Comparison of ENCODE assay signal across 31 mouse cellular contexts in genomic region chr10:27390753-27391152, GRCm38 (mm10).
"Had no signal": no experiment of that assay in that cellular context is flagged by ENCODE, and none has a peak within 500 bp of the region (broad histone marks: within the 10 kb centered on the region; RNA-seq: fewer than 3 reads in every experiment).

No protein-coding gene starts in this region.

- H3K27ac ChIP-seq: left cerebral cortex, adult 2 months; limb, embryonic 10.5 days; limb, embryonic 12.5 days; limb, embryonic 13.5 days; limb, embryonic 15.5 days; liver, embryonic 12.5 days; liver, embryonic 13.5 days; liver, embryonic 14.5 days; liver, embryonic 15.5 days; macrophage; midbrain, embryonic 10.5 days; midbrain, embryonic 12.5 days; midbrain, embryonic 13.5 days; midbrain, embryonic 15.5 days; neural tube, embryonic 12.5 days; neural tube, embryonic 13.5 days had no signal

- H3K4me2 ChIP-seq: limb, embryonic 12.5 days; limb, embryonic 13.5 days; limb, embryonic 15.5 days; liver, embryonic 11.5 days; liver, embryonic 12.5 days; liver, embryonic 13.5 days; liver, embryonic 15.5 days; midbrain, embryonic 11.5 days; midbrain, embryonic 12.5 days; midbrain, embryonic 13.5 days; midbrain, embryonic 15.5 days; neural tube, embryonic 12.5 days; neural tube, embryonic 13.5 days had no signal

- H3K36me3 ChIP-seq: limb, embryonic 10.5 days; limb, embryonic 12.5 days; limb, embryonic 13.5 days; limb, embryonic 15.5 days; liver, embryonic 12.5 days; liver, embryonic 13.5 days; liver, embryonic 15.5 days; midbrain, embryonic 10.5 days; midbrain, embryonic 12.5 days; midbrain, embryonic 13.5 days; midbrain, embryonic 15.5 days; neural tube, embryonic 12.5 days; neural tube, embryonic 13.5 days had no signal

- ATAC-seq: liver, embryonic 12.5 days; liver, postnatal 0 days; lung, postnatal 0 days; midbrain, embryonic 13.5 days; midbrain, embryonic 15.5 days; midbrain, embryonic 16.5 days had no signal

- H3K9ac ChIP-seq: limb, embryonic 12.5 days; limb, embryonic 13.5 days; limb, embryonic 15.5 days; liver, embryonic 12.5 days; liver, embryonic 13.5 days; liver, embryonic 14.5 days; liver, embryonic 15.5 days; liver, postnatal 0 days; midbrain, embryonic 12.5 days; midbrain, embryonic 13.5 days; midbrain, embryonic 15.5 days; neural tube, embryonic 12.5 days; neural tube, embryonic 13.5 days had no signal

- H3K27me3 ChIP-seq: limb, embryonic 12.5 days; limb, embryonic 13.5 days; limb, embryonic 15.5 days; liver, embryonic 12.5 days; liver, embryonic 13.5 days; liver, embryonic 15.5 days; megakaryocyte, embryonic 14.5 days; midbrain, embryonic 12.5 days; midbrain, embryonic 13.5 days; midbrain, embryonic 15.5 days; neural tube, embryonic 12.5 days; neural tube, embryonic 13.5 days had no signal

- H3K9me3 ChIP-seq: limb, embryonic 10.5 days; limb, embryonic 12.5 days; limb, embryonic 13.5 days; limb, embryonic 15.5 days; liver, embryonic 12.5 days; liver, embryonic 13.5 days; liver, embryonic 15.5 days; megakaryocyte, embryonic 14.5 days; midbrain, embryonic 10.5 days; midbrain, embryonic 12.5 days; midbrain, embryonic 13.5 days; midbrain, embryonic 15.5 days; neural tube, embryonic 12.5 days; neural tube, embryonic 13.5 days had no signal

- DNase-seq: left cerebral cortex, postnatal 4 days; liver; liver, embryonic 13.5 days; liver, postnatal 0 days; lung, adult 18-20 months; lung, postnatal 10 days; lung, postnatal 14 days; lung, postnatal 36 days; lung, postnatal 4 days; midbrain, embryonic 14.5 days had no signal

- H3K4me3 ChIP-seq: left cerebral cortex, adult 2 months; limb, embryonic 10.5 days; limb, embryonic 12.5 days; limb, embryonic 13.5 days; limb, embryonic 15.5 days; liver, embryonic 12.5 days; liver, embryonic 13.5 days; liver, embryonic 15.5 days; megakaryocyte, embryonic 14.5 days; midbrain, embryonic 10.5 days; midbrain, embryonic 12.5 days; midbrain, embryonic 13.5 days; midbrain, embryonic 15.5 days; myocyte; neural tube, embryonic 12.5 days; neural tube, embryonic 13.5 days had no signal

- H3K4me1 ChIP-seq: limb, embryonic 10.5 days; limb, embryonic 12.5 days; limb, embryonic 13.5 days; limb, embryonic 15.5 days; liver, embryonic 12.5 days; liver, embryonic 13.5 days; liver, embryonic 15.5 days; megakaryocyte, embryonic 14.5 days; midbrain, embryonic 10.5 days; midbrain, embryonic 12.5 days; midbrain, embryonic 13.5 days; midbrain, embryonic 15.5 days; neural tube, embryonic 12.5 days; neural tube, embryonic 13.5 days had no signal
